8 mouse cellular contexts compared by ENCODE assay signal in the genomic region with DNA sequence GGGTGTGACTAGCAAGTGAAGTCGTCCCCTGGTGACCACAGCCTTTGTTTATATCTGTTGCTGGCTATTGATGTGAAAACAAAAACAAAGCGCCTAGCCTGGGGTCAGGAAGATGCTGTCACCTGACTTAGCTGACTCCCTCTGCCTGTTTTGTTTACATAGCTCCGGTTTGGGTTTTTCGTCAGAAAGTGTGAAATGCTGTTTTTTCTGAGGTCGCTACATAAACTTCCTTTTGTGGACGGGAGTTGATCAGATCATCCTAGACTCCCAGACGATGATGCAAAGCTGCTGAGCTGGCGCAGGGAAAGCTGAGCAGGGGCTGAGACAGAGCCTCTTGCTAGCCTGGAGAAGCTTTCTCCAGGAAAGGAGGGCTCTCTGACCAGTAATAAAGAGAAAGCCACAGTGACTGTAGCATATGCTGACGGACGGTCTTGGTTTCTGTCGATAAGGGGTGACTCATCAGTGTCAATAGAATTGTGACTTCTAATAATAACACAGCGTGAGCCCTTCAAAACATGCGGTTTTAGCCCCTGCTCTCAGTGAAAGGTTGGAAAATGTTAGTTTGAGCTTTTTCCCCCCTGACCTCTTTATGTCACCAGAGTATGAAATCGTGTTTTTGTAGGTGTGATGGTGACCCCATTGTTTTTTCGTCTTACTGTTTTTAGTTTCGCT. TPM values are rescaled to one million over a fixed set of nuclear protein-coding genes. Genes with fewer than 3 reads are reported as not detected.
DNase-seq lines count a peak whose midpoint lies in the region; ATAC-seq and TF ChIP-seq lines count a peak whose summit lies in the region.

No protein-coding gene starts in this region.

- H3K9ac ChIP-seq in kidney, embryonic 14.5 days (ENCODE audit: low read depth, low read length), result 0 out of 2 replicates have a peak overlapping the region, but pooled peaks have one; percentile 5

- peak overlapping the region; percentile 42 for H3K4me2 ChIP-seq in kidney, embryonic 14.5 days (replicated peaks; ENCODE audit: low read depth, low read length)

- no peak for TF ChIP-seq POLR2A in thymus, adult 2 months (IDR thresholded peaks at IDR 0.05; ENCODE audit: control insufficient read depth, extremely low read depth, insufficient read depth, low read length, poor library complexity)

- peaks cover 36% of the 10 kb centered on the region for H3K4me1 ChIP-seq in thymus, adult 2 months (replicated peaks; ENCODE audit: control insufficient read depth, insufficient read depth, low read length)
- H3K4me1 ChIP-seq in kidney, embryonic 14.5 days (ENCODE audit: control insufficient read depth, insufficient read depth, low read length), result peaks cover 32% of the 10 kb centered on the region

- peak; percentile 36; the same call in 1 of the 2 replicates for ATAC-seq in kidney, embryonic 14.5 days (ENCODE audit: low FRiP score, low TSS enrichment)

- TF ChIP-seq CTCF in thymus, adult 2 months (IDR thresholded peaks at IDR 0.05; ENCODE audit: borderline replicate concordance, control insufficient read depth, extremely low read depth, insufficient read depth, low read length, poor library complexity), result no peak

- WGBS in thymus, adult 2 months, result under 1% methylated on average over 16 of the region's 16 CpGs
- 6% methylated on average over 16 of the region's 16 CpGs for WGBS in kidney, embryonic 14.5 days

- H3K27me3 ChIP-seq in thymus, adult 2 months (ENCODE audit: control insufficient read depth, insufficient read depth, low read length), result no peaks in the 10 kb centered on the region
- H3K27me3 ChIP-seq in kidney, embryonic 14.5 days (ENCODE audit: control insufficient read depth, insufficient read depth, low read length), result no peaks in the 10 kb centered on the region

- no peaks in the 10 kb centered on the region for H3K36me3 ChIP-seq in thymus, adult 2 months (ENCODE audit: control insufficient read depth, insufficient read depth, low read length)
- H3K36me3 ChIP-seq in kidney, embryonic 14.5 days (ENCODE audit: control insufficient read depth, insufficient read depth, low read length), result no peaks in the 10 kb centered on the region

- peak; percentile 30 for DNase-seq in thymus, adult 2 months
- DNase-seq in thymus, postnatal 0 days (ENCODE audit: low spot score), result no peak
- peak; percentile 32 for DNase-seq in c-Kit-positive CD71-positive TER-119-negative erythroid progenitor cells, embryonic 14.5 days (ENCODE audit: low read depth)
- DNase-seq in heart, adult 9 months (ENCODE audit: low spot score in 2 of 2), result peak; percentile 32 to 58
- DNase-seq in lung, postnatal 14 days, result peak; percentile 52
- peak; percentile 15 for DNase-seq in ovary, postnatal 36 days (ENCODE audit: low spot score)
- no peak for DNase-seq in testis, postnatal 10 days (ENCODE audit: low spot score)

- H3K27ac ChIP-seq in thymus, adult 2 months (ENCODE audit: control insufficient read depth, insufficient read depth, low read length), result peak overlapping the region; percentile 76
- H3K27ac ChIP-seq in kidney, embryonic 14.5 days (ENCODE audit: low read depth, low read length), result peak overlapping the region; percentile 24

- H3K4me3 ChIP-seq in thymus, adult 2 months (ENCODE audit: control insufficient read depth, insufficient read depth, low read length), result peak overlapping the region; percentile 32
- peak overlapping the region; percentile 21 for H3K4me3 ChIP-seq in kidney, embryonic 14.5 days (ENCODE audit: low read length)

- no peaks in the 10 kb centered on the region for H3K9me3 ChIP-seq in kidney, embryonic 14.5 days (ENCODE audit: control insufficient read depth, low read length)

RNA-seq across cellular contexts. Expression of a gene that starts 11.9 kb away (rescaled TPM):
- 9.4 and 10.5 TPM in 2 replicates for polyA plus RNA-seq in thymus, adult 2 months (2012; rRNA removed)
- polyA plus RNA-seq in thymus, postnatal 0 days (2015; fragmentation: Nextera tagmentation; extraction: Ambion mirVana), result 3.7 and 4.8 TPM in 2 replicates
- 9.7 and 13.3 TPM in 2 replicates for polyA plus RNA-seq in kidney, embryonic 14.5 days (2014; fragmentation: Nextera tagmentation; extraction: Ambion mirVana)

Comparison
In these comparisons a context has a peak if more than half of its experiments do, and no peak if none do; other contexts are left out.
1. DNase-seq: peak in thymus, adult 2 months (single experiment), c-Kit-positive CD71-positive TER-119-negative erythroid progenitor cells, embryonic 14.5 days (single experiment), heart, adult 9 months (2 of 2), lung, postnatal 14 days (single experiment) and ovary, postnatal 36 days (single experiment); none in thymus, postnatal 0 days (single experiment) and testis, postnatal 10 days (single experiment).